Mouse (Mus musculus) splenic B cell, adult 2 months (primary cell): Measurements from ENCODE around the gene Nono.
"Not testable (repeated sequence)": the region's sequence is repeated elsewhere in the genome, so short reads cannot be mapped to it uniquely, and the experiment has no call there.

Experiments used
- DNase-seq: peaks from one replicate; pipeline ENCODE4 v3.0.0-alpha.2; 2011; ENCODE audit warnings: low read depth, low spot score
- H3K27me3 ChIP-seq: 2 replicates; pipeline ENCODE4 v1.6.1; 2012; ENCODE audit warnings: mild to moderate bottlenecking, low read length, moderate library complexity, mixed read lengths; ENCODE audit not compliant: control insufficient read depth, poor library complexity, insufficient read depth, severe bottlenecking
- H3K36me3 ChIP-seq: 2 replicates; pipeline ENCODE4 v1.6.1; 2012; ENCODE audit warnings: mild to moderate bottlenecking, low read length, moderate library complexity, mixed read lengths; ENCODE audit not compliant: control insufficient read depth, poor library complexity, insufficient read depth, severe bottlenecking

Gene Nono

DNA sequence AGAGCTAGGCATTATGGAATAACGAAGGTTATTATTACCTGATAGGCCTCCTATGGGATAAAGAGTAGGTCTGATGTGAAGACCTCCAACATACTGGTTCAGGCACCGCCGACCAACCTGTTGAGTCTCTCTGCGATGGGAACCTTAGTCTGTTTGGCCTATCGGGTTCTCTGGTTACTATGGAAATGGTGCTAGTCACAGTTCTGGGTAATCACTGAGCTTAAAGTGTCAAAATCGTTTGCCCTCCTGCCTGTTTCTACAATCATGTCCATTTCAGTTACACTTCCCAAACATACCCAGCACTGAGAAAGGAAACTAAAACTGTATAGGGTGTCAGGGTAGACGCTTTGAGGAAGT, 355 bp upstream of the Nono start:
- Histone ChIP-seq H3K27me3 (no peaks in the 10 kb centered on the region), H3K36me3 (0 out of 2 replicates have a peak, but pooled peaks cover 1% of the 10 kb centered on the region)
- no peak for DNase-seq

DNA sequence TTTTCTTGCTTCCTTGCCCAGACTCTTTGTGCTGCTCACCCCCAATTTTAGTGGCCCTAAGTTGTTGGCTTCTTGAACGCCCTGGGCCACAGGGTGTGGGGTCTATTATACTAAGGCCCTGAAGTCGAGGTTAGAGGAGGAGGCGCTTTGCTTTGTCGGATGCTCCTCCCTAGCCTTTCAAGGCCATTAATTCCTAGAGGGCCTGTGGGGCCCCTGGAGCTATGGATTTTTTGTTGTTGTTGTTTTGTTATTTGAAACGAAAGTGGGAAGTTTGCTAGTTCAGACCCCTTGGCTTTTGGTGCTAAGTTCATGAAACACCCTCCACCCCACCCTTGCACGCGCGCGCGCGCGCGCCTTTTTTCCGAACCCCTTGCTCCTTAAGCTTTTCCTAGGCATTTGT, 858 bp downstream of the Nono start:
- 0 out of 2 replicates have a peak, but pooled peaks cover 1% of the 10 kb centered on the region for H3K36me3 ChIP-seq
- DNase-seq = no peak
- H3K27me3 ChIP-seq = no peaks in the 10 kb centered on the region

DNA sequence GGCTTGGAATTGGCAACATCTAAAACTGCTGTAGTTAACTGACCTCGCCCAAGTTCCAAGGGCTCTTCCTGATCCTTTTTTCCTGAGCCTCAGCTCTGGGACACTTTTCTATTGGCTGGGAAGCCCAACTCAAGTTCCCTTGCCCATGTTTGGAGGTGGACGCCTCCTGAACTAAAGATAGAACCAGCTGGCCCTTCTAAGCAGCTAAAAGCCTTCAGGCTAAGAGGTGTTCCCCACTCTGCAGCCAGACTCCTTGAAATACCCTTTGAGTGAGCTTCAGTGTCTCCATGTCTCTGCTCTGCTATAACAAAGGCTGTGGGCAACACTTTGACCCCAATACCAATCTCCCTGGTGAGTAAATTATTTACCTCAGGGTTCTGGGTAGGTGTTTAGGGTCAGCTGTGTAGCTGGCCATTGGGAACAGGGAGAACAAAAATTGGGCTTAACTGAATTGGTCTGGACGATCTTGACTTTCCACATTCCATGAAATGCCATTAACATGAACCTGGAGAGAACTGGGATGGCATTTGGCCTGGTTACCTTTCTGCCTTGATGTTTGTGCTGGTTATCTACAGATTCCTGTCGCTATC, 19.9 kb downstream of the Nono start, which contains the start of gene Itgb1bp2:
Gene Itgb1bp2 (plus strand): TSS at position 203 of the 590 bp plus-strand sequence.
- DNase-seq = no peak
- no peaks in the 10 kb centered on the region for H3K27me3 ChIP-seq
- no peaks in the 10 kb centered on the region; the same call in 1 of the 2 replicates for H3K36me3 ChIP-seq

DNA sequence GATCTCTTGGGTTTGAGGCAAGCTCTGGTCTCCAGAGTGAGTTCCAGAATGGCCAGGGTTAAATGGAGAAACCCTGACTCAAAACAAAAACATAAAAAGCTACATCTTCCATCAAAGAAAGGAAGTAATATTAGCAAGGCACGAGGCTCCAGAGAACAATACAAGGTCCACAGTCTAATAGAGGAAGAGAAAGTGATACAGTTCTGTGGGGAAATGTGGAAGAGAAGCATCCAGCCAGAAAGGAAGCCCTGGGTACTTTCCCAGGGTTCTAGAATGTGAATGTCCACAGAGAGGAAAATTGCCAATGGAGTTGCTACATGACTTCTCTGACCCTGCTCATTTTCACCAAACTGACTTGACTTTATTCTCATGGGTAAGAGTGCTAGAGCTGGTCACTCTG, 22.0 kb downstream of the Nono start:
- Histone ChIP-seq H3K36me3 (no peaks in the 10 kb centered on the region; the same call in 1 of the 2 replicates), H3K27me3 (no peaks in the 10 kb centered on the region)

DNA sequence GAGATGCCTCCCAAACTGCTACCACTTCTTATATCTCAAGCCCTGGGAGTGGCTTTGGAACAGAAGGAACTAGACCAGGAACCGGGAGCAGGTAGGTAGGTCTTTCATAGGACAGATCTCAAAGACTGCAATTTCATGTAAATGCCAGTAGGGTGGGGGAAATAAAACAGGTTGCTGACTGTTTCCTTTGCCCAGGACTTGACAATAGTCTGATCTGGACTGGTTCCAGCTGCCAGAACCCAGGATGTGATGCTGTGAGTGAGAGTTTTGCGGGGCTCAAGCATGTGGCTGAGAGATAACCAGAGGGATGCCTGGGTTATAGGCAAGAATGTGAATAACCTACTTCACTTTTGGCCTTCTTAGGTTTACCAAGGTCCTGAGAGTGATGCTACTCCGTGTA, 22.5 kb downstream of the Nono start:
- no peaks in the 10 kb centered on the region for H3K36me3 ChIP-seq
- no peak for DNase-seq

More for the DNA sequence above, 22.0 kb downstream of the Nono start:
- no peak for DNase-seq

DNA sequence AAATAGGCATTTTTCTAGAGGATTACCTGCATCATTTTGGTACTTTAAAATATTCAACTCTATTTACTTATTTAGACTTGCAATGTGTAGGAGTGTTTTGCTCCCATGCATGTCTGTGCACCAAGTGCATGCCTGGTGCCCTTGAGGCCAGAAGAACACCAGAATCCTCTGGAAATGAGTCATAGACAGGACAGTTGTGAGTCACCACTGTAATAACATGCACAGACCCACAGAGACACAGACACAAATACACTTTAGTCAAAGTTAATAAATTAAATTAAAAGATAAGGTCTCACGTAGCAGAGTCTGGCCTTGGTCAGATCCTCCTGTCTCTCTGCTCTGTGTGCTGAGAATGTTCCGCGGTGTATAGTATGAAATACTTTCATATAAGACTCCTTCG, 43.1 kb downstream of the Nono start:
- Histone ChIP-seq H3K27me3 (no peaks in the 10 kb centered on the region), H3K36me3 (no peaks in the 10 kb centered on the region)
- no peak for DNase-seq

More for the DNA sequence above, 22.5 kb downstream of the Nono start:
- H3K27me3 ChIP-seq = no peaks in the 10 kb centered on the region

DNA sequence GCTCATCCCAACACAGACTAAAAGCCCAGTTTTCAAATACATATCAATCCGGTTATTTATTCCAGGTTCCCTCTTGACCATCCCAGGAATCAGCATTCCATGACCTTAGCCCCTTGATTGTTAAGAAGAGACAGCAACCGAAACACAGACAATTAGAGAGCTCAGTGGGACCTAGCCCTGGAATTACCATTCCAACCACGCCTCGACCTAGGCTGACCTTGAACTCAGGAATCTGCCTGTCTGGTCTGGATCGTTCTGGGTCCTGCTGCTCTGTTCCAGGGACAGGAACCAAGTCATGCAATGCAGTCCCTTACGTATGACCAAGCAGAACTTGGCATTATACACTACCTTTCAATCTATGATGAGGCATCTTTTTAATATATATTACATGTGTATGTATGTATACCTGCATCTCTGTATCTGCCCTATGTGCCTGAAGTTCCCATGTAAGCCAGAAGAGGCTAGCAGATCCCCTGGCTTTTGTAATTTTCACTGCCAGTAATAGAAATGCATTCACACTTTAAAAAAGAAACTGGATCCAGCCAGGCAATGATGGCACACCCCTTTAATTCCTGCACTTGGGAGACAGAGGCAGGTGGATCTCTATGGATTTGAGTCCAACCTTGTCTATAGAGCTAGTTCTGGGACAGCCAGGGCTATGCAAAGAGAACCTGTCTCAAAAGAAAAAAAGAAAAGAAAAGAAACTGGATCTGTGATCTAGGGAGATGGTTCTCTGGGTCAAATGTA, 52.7 kb downstream of the Nono start:
- no peak for DNase-seq
- Histone ChIP-seq H3K27me3 (no peaks in the 10 kb centered on the region), H3K36me3 (no peaks in the 10 kb centered on the region)

DNA sequence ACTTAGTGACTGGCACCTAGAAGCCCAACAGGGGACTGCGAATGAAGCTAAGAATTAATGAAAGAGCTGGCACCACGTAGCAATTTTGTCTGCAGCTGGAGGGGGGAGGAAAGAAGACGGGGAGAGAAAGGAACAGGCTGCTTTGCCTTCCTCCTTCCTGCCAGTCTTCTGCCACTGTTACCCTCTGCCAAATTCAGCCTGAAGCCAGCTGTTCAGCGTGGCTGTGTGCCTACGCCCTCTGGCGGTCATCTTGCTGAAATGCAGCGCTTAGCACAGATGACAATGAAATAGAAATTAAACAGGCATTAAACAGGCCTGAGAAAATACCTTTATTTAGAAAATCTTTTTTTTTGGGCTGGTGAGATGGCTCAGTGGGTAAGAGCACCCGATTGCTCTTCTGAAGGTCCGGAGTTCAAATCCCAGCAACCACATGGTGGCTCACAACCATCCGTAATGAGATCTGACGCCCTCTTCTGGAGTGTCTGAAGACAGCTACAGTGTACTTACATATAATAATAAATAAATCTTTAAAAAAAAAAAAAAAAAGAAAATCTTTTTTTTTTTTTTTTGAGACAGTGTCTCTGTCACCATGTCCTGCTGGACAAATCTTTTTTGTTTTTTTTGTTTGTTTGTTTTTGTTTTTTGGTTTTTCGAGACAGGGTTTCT, 57.5 kb downstream of the Nono start:
- not testable (repeated sequence) for H3K27me3 ChIP-seq, H3K36me3 ChIP-seq
- DNase-seq = peak; percentile 68
